Mouse (Mus musculus) neural tube, embryonic 13.5 days (tissue): Measurements from ENCODE around the gene Cx3cr1. TPM values are rescaled to one million over a fixed set of nuclear protein-coding genes. Genes with fewer than 3 reads are reported as not detected.

ENCODE experiments used
- ATAC-seq: fragments of 200-750 bp; cut with Nextera tagmentation; 2 replicates; pipeline ENCODE4 v1.8.0; 2017; ENCODE audit warnings: low read depth, mild to moderate bottlenecking, moderate TSS enrichment, moderate library complexity
- H3K27ac ChIP-seq: fragments of 300-500 bp; sonication (generic); replicated peaks from 2 replicates; pipeline ENCODE4 v1.5.1; 2015; ENCODE audit warnings: moderate library complexity, mild to moderate bottlenecking, inconsistent platforms
- H3K27me3 ChIP-seq: fragments of 300-500 bp; sonication (generic); 2 replicates; pipeline ENCODE4 v1.6.1; 2015; ENCODE audit warnings: mild to moderate bottlenecking, inconsistent platforms
- H3K36me3 ChIP-seq: fragments of 300-500 bp; sonication (generic); 2 replicates; pipeline ENCODE4 v1.6.1; 2015; ENCODE audit warnings: mild to moderate bottlenecking, inconsistent platforms
- H3K4me1 ChIP-seq: fragments of 300-500 bp; sonication (generic); replicated peaks from 2 replicates; pipeline ENCODE4 v1.6.1; 2015; ENCODE audit warnings: inconsistent platforms
- H3K4me2 ChIP-seq: fragments of 300-500 bp; sonication (generic); 2 replicates; pipeline ENCODE4 v1.6.1; 2015; ENCODE audit warnings: inconsistent platforms, mild to moderate bottlenecking, moderate library complexity
- H3K4me3 ChIP-seq: fragments of 300-500 bp; sonication (generic); 2 replicates; pipeline ENCODE4 v1.5.1; 2015; ENCODE audit warnings: mild to moderate bottlenecking, inconsistent platforms
- H3K9ac ChIP-seq: fragments of 300-500 bp; sonication (generic); 2 replicates; pipeline ENCODE4 v1.6.1; 2015; ENCODE audit warnings: moderate library complexity, mild to moderate bottlenecking, inconsistent platforms
- H3K9me3 ChIP-seq: fragments of 300-500 bp; sonication (generic); 2 replicates; pipeline ENCODE4 v1.6.1; 2016; ENCODE audit warnings: inconsistent platforms
- WGBS: fragments of 180-500 bp; shearing (Covaris S2); methylation state at CpG from one replicate; pipeline ENCODE4 v1.1.7; 2015; 5-methylcytosine and 5-hydroxymethylcytosine counted together
- polyA plus RNA-seq: library from polyadenylated mRNA; unstranded; fragments of >200 nt; fragmentation: Nextera tagmentation; extraction: Ambion mirVana; gene quantifications from 2 replicates; pipeline ENCODE4 v1.2.1, GENCODE M21; 2015

Gene Cx3cr1
- polyA plus RNA-seq, 1 experiment from 2014 or later = 11.9 TPM

GRCm38 (mm10) chr9:119908708-119909107, 161.0 kb downstream of the Cx3cr1 start:
- no peaks in the 10 kb centered on the region for H3K9me3 ChIP-seq
- WGBS = 98% methylated on average over 3 of the region's 3 CpGs
- ATAC-seq = no peak

GRCm38 (mm10) chr9:119902410-119903151, 167.1 kb downstream of the Cx3cr1 start:
- H3K9me3 ChIP-seq = no peaks in the 10 kb centered on the region
- WGBS = 88% methylated on average over 12 of the region's 12 CpGs
- H3K27me3 ChIP-seq = no peaks in the 10 kb centered on the region
- H3K4me1 ChIP-seq = no peaks in the 10 kb centered on the region
- H3K4me2 ChIP-seq = no peak overlapping the region
- H3K36me3 ChIP-seq = peaks cover 50% of the 10 kb centered on the region
- ATAC-seq = no peak
- no peak overlapping the region for H3K9ac ChIP-seq
- H3K27ac ChIP-seq = no peak overlapping the region
- no peak overlapping the region for H3K4me3 ChIP-seq

More at GRCm38 (mm10) chr9:119908708-119909107, 161.0 kb downstream of the Cx3cr1 start:
- Histone ChIP-seq H3K4me3 (no peak overlapping the region), H3K36me3 (peaks cover 95% of the 10 kb centered on the region), H3K4me1 (no peaks in the 10 kb centered on the region), H3K27ac (no peak overlapping the region), H3K4me2 (no peak overlapping the region), H3K27me3 (no peaks in the 10 kb centered on the region), H3K9ac (no peak overlapping the region)

GRCm38 (mm10) chr9:119899446-119899845, 170.2 kb downstream of the Cx3cr1 start:
- WGBS = 91% methylated on average over 2 of the region's 2 CpGs
- Histone ChIP-seq H3K27ac (no peak overlapping the region), H3K27me3 (no peaks in the 10 kb centered on the region), H3K9me3 (no peaks in the 10 kb centered on the region), H3K4me3 (no peak overlapping the region), H3K36me3 (peaks cover 22% of the 10 kb centered on the region), H3K9ac (no peak overlapping the region), H3K4me1 (peaks cover 14% of the 10 kb centered on the region), H3K4me2 (no peak overlapping the region)
- ATAC-seq = no peak

- Histone ChIP-seq H3K27me3 (peaks cover 17% of the 10 kb centered on the region), H3K4me1 (peaks cover 20% of the 10 kb centered on the region), H3K36me3 (no peaks in the 10 kb centered on the region), H3K4me2 (peak overlapping the region; percentile 92), H3K9ac (peak overlapping the region; percentile 92), H3K4me3 (peak overlapping the region; percentile 94), H3K27ac (peak overlapping the region; percentile 89), H3K9me3 (no peaks in the 10 kb centered on the region)
- 2% methylated on average over 65 of the region's 71 CpGs for WGBS
- peak; percentile 76 for ATAC-seq
Observed at GRCm38 (mm10) chr9:119895040-119895721, 174.5 kb downstream of the Cx3cr1 start.

- H3K4me3 ChIP-seq = peak within 1 kb of the TSS; percentile 94
- peak; percentile 99 for ATAC-seq
- peak within 1 kb of the TSS; percentile 89 for H3K27ac ChIP-seq
- H3K36me3 ChIP-seq = no peaks in the 10 kb centered on the region
- H3K4me1 ChIP-seq = peaks cover 23% of the 10 kb centered on the region
- WGBS = 5% methylated on average over 34 of the region's 34 CpGs
- H3K9ac ChIP-seq = peak within 1 kb of the TSS; percentile 92
- H3K27me3 ChIP-seq = peaks cover 18% of the 10 kb centered on the region
- H3K9me3 ChIP-seq = no peaks in the 10 kb centered on the region
- peak within 1 kb of the TSS; percentile 92 for H3K4me2 ChIP-seq
Observed at GRCm38 (mm10) chr9:119894339-119895009, 175.2 kb downstream of the Cx3cr1 start, which contains the start of gene Wdr48. TSS of gene Wdr48 (plus strand) at chr9:119894878.

- Histone ChIP-seq H3K36me3 (no peaks in the 10 kb centered on the region), H3K4me1 (peaks cover 29% of the 10 kb centered on the region), H3K4me3 (peak overlapping the region; percentile 94), H3K27ac (no peak overlapping the region; the same call in 1 of the 2 replicates), H3K4me2 (peak overlapping the region; percentile 92), H3K9me3 (no peaks in the 10 kb centered on the region), H3K9ac (peak overlapping the region; percentile 92; the same call in 1 of the 2 replicates), H3K27me3 (peaks cover 18% of the 10 kb centered on the region)
- 92% methylated on average over 5 of the region's 5 CpGs for WGBS
- no peak for ATAC-seq
Observed at GRCm38 (mm10) chr9:119893881-119894280, 175.8 kb downstream of the Cx3cr1 start.

- Histone ChIP-seq H3K4me1 (peaks cover 26% of the 10 kb centered on the region), H3K4me2 (no peak overlapping the region), H3K9me3 (no peaks in the 10 kb centered on the region), H3K36me3 (no peaks in the 10 kb centered on the region), H3K27me3 (peaks cover 25% of the 10 kb centered on the region), H3K27ac (no peak overlapping the region), H3K9ac (no peak overlapping the region), H3K4me3 (no peak overlapping the region)
- 46% methylated on average over 2 of the region's 2 CpGs for WGBS
- ATAC-seq = no peak
Observed at GRCm38 (mm10) chr9:119890692-119891091, 179.0 kb downstream of the Cx3cr1 start.

GRCm38 (mm10) chr9:119889446-119889845, 180.2 kb downstream of the Cx3cr1 start:
- Histone ChIP-seq H3K4me1 (peaks cover 22% of the 10 kb centered on the region), H3K9me3 (no peaks in the 10 kb centered on the region), H3K9ac (no peak overlapping the region), H3K27ac (peak overlapping the region; percentile 53; the same call in 1 of the 2 replicates), H3K4me2 (no peak overlapping the region), H3K4me3 (no peak overlapping the region), H3K27me3 (peaks cover 25% of the 10 kb centered on the region), H3K36me3 (no peaks in the 10 kb centered on the region)
- 83% methylated on average over 9 of the region's 9 CpGs for WGBS
- no peak for ATAC-seq

GRCm38 (mm10) chr9:119888843-119889246, 180.8 kb downstream of the Cx3cr1 start:
- H3K27ac ChIP-seq = peak overlapping the region; percentile 53; the same call in 1 of the 2 replicates
- H3K4me2 ChIP-seq = no peak overlapping the region
- peak; percentile 77 for ATAC-seq
- H3K27me3 ChIP-seq = peaks cover 25% of the 10 kb centered on the region
- no peaks in the 10 kb centered on the region for H3K36me3 ChIP-seq
- H3K4me1 ChIP-seq = peaks cover 16% of the 10 kb centered on the region
- WGBS = 30% methylated on average over 2 of the region's 2 CpGs
- no peak overlapping the region for H3K4me3 ChIP-seq
- H3K9ac ChIP-seq = no peak overlapping the region
- H3K9me3 ChIP-seq = no peaks in the 10 kb centered on the region

GRCm38 (mm10) chr9:119887144-119887901, 182.4 kb downstream of the Cx3cr1 start:
- H3K4me3 ChIP-seq = no peak overlapping the region
- H3K4me1 ChIP-seq = peaks cover 16% of the 10 kb centered on the region
- 69% methylated on average over 4 of the region's 4 CpGs for WGBS

GRCm38 (mm10) chr9:119854170-119854569, 215.5 kb downstream of the Cx3cr1 start:
- no peaks in the 10 kb centered on the region for H3K36me3 ChIP-seq
- WGBS = 53% methylated on average over 8 of the region's 8 CpGs
- H3K4me2 ChIP-seq = no peak overlapping the region
- ATAC-seq = no peak
- H3K4me3 ChIP-seq = no peak overlapping the region
- no peak overlapping the region for H3K9ac ChIP-seq
- H3K27me3 ChIP-seq = no peaks in the 10 kb centered on the region
- H3K9me3 ChIP-seq = peaks cover 3% of the 10 kb centered on the region; the same call in 1 of the 2 replicates
- H3K27ac ChIP-seq = no peak overlapping the region
- peaks cover 16% of the 10 kb centered on the region for H3K4me1 ChIP-seq

More at GRCm38 (mm10) chr9:119887144-119887901, 182.4 kb downstream of the Cx3cr1 start:
- no peaks in the 10 kb centered on the region for H3K36me3 ChIP-seq
- no peak overlapping the region for H3K4me2 ChIP-seq
- H3K27me3 ChIP-seq = peaks cover 18% of the 10 kb centered on the region
- H3K27ac ChIP-seq = no peak overlapping the region
- no peak for ATAC-seq
- H3K9ac ChIP-seq = no peak overlapping the region
- H3K9me3 ChIP-seq = no peaks in the 10 kb centered on the region
